Mouse (Mus musculus) ovary, postnatal 10 days (tissue): ENCODE measurements around the gene Olfr506.
"Not testable (repeated sequence)": the region's sequence is repeated elsewhere in the genome, so short reads cannot be mapped to it uniquely, and the experiment has no call there.

Experiments
- DNase-seq: peaks from one replicate; pipeline ENCODE4 v3.0.0; 2022; ENCODE audit warnings: low spot score

Olfr506 gene

GRCm38 (mm10) chr7:108610487-108610886, at the start of gene Olfr506:
Gene Olfr506, plus strand, starts transcription at chr7:108610787.
- no peak for DNase-seq

- DNase-seq: no peak
Measured at GRCm38 (mm10) chr7:108565693-108566092, 44.9 kb upstream of the Olfr506 start, which contains the start of gene Olfr504. Gene Olfr504, minus strand, starts transcription at chr7:108565793.

- DNase-seq: no peak
Measured at GRCm38 (mm10) chr7:108589797-108590196, 20.8 kb upstream of the Olfr506 start.

GRCm38 (mm10) chr7:108601916-108602315, 8.7 kb upstream of the Olfr506 start:
- DNase-seq: not testable (repeated sequence)

- no peak for DNase-seq
Measured at GRCm38 (mm10) chr7:108614110-108614509, 3.5 kb downstream of the Olfr506 start.

GRCm38 (mm10) chr7:108616781-108617180, 6.2 kb downstream of the Olfr506 start:
- DNase-seq: not testable (repeated sequence)

- no peak for DNase-seq
Measured at GRCm38 (mm10) chr7:108621514-108621913, 10.9 kb downstream of the Olfr506 start, which contains the start of gene Olfr507. Gene Olfr507, plus strand, starts transcription at chr7:108621814.

- DNase-seq: no peak
Measured at GRCm38 (mm10) chr7:108629694-108630093, 19.1 kb downstream of the Olfr506 start, which contains the start of gene Olfr508. Gene Olfr508, plus strand, starts transcription at chr7:108629994.

GRCm38 (mm10) chr7:108651806-108652205, 41.2 kb downstream of the Olfr506 start, which contains the start of gene Olfr509:
Gene Olfr509, minus strand, starts transcription at chr7:108651906.
- DNase-seq: no peak

- DNase-seq: no peak
Measured at GRCm38 (mm10) chr7:108662419-108662818, 51.8 kb downstream of the Olfr506 start.
